Mouse (Mus musculus): ENCODE results near the gene Gmfg. TPM values are rescaled to one million over a fixed set of nuclear protein-coding genes. Genes with fewer than 3 reads are reported as not detected.

Gmfg gene
- total RNA-seq, 2 experiments from 2014 or later: 0.86 to 2.3 TPM

DNA sequence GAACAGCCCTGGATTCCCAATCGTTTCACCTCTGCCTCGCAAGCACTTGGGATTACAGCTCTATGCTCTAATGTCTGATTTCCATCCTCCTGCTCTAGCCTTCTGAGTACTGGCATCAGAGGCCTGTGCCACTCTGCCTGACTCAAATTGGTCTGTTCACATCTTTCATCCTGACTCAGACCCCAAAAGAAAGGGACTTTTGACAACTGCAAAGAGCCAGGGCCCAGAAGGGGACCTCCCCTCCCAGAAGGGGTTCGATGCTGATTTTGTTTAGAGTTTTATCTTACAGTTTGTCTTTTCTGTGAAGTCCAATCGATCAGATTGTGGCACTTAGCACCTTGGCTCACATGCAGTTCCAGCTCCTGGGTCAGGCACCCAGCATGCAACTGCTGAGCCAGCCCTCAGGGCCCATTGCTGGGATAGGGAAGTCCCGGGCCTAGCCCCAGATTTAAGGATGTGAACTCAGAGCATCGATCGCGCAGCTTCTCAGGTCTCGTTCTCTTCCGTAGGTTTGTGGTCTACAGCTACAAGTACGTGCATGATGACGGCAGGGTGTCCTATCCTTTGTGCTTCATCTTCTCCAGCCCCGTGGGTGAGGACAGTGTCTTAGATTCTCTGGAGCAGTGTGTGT, 7.2 kb downstream of the Gmfg start:
- TF ChIP-seq CTCF (conservative IDR thresholded peaks at IDR 0.05): no peak
- DNase-seq (ENCODE audit: low spot score in 2 of 2): no peak
- Histone ChIP-seq H3K4me3 (no peak overlapping the region), H3K27ac (no peak overlapping the region)

DNA sequence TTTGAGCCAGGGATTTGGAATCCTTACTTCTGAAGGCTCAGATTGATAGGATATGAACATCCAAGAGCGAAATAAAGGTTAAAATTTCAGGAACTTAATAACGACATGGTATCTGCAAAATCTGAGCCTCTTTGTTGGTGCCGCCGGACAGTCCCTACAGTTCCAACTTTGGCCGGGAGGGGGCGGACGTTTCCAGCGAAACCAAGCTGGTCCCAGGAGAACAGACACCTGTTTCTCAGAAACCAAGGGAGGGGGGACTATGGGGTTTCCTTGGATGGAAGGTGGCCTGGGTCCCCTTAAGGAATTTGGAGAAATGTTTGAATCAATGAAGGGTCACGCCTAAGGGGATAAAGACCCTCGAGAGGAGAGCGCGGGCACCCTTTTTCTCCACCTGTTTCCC, 9.2 kb downstream of the Gmfg start:
- no peak overlapping the region for H3K4me3 ChIP-seq
- no peak overlapping the region for H3K27ac ChIP-seq
- DNase-seq (ENCODE audit: low spot score in 2 of 2): peak; percentile 56 to 92
- TF ChIP-seq CTCF (conservative IDR thresholded peaks at IDR 0.05): peak; percentile 85

DNA sequence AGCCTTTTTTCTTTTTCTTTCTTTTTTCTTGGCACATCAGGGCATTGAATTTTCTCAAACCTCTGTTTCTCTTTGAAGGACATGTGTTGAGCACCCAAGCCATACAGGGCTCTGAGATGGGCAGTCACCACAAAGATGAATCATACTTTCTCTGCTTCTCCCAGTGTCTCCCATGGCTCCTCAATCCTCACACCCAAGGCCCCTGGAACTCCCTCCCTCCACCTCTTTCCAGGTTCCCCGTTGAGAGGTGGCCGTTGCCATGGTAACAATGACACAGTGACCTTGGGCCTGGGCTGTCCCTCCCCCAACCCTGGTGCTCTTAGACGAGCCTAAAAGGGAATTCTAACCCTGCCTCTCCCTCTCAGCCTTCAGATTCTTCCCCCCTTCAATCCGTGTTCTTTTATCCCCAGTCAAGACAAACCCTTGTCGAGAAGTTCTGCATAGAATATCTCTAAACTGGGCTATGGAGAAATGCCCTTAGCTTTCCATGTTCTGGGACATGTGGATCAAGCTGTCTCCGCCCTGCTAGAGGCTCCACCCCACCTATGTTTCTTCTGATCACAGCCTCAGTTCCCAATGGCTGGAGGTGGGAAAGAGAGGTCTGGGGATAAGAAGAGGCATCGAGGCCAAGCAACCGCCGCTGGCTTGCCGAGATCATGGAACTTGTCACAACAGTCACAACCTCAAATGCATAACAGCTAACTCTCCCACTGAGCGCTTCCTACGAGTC, 10.0 kb downstream of the Gmfg start:
- no peak for TF ChIP-seq CTCF (conservative IDR thresholded peaks at IDR 0.05)
- no peak for DNase-seq (ENCODE audit: low spot score in 2 of 2)
- Histone ChIP-seq H3K4me3 (no peak overlapping the region), H3K27ac (no peak overlapping the region)

DNA sequence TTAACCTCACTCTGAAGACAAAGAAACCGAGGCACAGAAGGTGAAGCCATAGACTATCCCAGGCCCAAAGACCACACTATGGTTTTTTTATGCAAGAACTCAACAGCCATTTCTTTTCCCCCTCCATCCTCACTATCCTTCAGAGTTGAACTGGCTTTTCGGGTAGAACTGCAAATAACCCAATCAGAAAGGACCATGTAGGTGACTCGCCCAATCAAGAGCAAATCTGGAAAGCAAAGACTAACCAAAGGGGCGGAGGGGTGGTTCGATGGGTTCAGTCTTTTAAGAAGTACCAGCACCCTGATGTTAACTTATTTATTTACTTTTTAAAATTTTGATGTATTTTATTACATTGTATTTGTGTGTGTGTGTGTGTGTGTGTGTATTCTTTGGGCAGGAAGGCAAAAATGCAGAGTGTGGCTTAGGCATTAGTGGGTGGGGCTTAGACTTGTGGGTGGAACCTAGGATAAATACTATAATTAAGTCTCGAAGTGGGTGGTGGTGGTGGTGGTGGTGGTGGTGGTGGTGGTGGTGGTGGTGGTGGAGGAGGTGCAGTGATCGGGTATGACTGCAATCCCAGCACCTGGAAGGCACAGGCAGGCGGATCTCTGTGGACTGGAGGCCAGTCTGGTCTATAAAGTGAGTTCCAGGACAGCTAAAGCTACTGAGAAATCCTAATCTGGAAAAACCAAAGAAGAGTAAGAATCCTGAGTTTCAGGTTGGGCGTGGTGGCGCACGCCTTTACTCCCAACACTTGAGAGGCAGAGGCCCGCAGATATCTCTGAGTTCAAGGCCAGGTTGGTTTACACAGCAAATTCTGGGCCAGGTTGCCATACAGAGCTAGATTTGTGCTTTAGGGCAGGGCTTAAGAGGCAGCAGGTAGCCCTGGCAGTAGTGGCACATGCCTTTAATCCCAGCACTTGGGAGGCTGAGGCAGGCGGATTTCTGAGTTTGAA, 10.9 kb downstream of the Gmfg start:
- H3K27ac ChIP-seq: no peak overlapping the region
- no peak overlapping the region for H3K4me3 ChIP-seq
- no peak for TF ChIP-seq CTCF (conservative IDR thresholded peaks at IDR 0.05)
- DNase-seq (ENCODE audit: low spot score in 2 of 2): no peak

DNA sequence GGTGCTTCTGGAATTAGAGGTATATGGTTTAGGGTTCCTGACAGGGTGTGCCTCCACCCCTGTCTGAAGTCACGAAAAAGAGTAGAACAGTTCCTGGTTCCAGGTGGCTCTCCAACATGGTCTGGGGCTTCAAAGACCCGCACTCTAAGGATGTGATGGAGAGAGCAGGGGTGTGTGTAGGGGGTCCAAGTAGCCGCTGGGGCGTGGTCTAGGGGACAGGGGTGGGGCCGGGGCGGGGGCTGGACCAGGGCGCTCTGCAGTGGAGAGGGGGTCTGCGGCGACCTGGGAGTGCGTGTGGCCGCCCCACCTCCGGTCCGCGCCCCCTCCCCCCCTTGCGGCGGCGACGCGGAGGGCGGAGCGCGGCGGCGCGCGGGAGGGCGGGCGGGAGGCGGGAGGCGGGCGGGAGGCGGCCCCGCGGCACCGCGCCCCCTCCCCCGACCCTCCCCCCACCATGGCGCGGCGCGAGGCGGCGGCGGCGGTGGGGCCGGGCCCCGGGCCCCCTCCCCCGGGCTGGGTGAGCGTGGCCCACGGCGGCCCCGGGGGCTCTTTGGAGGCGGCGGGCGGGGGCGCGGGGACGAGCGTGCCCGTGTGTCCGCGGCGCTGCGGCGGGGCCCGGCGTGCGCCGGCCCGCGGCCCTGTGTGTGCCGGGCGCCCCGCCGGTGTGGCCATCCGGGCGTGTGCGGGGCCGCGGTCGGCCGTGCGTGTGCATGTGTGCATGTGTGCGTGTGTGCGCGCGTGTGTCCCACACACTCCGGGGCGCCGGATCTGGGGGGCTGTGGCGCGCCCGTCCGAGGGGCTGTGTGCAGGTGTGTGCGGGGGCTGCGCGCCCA, 14.5 kb downstream of the Gmfg start, which contains the start of gene Lrfn1:
Lrfn1 (plus strand) TSS at position 450 of the 830 bp plus-strand sequence.
- no peak for DNase-seq (ENCODE audit: low spot score in 2 of 2)
- Histone ChIP-seq H3K27ac (peak within 1 kb of the TSS; percentile 86), H3K4me3 (peak within 1 kb of the TSS; percentile 73)
- no peak for TF ChIP-seq CTCF (conservative IDR thresholded peaks at IDR 0.05)

DNA sequence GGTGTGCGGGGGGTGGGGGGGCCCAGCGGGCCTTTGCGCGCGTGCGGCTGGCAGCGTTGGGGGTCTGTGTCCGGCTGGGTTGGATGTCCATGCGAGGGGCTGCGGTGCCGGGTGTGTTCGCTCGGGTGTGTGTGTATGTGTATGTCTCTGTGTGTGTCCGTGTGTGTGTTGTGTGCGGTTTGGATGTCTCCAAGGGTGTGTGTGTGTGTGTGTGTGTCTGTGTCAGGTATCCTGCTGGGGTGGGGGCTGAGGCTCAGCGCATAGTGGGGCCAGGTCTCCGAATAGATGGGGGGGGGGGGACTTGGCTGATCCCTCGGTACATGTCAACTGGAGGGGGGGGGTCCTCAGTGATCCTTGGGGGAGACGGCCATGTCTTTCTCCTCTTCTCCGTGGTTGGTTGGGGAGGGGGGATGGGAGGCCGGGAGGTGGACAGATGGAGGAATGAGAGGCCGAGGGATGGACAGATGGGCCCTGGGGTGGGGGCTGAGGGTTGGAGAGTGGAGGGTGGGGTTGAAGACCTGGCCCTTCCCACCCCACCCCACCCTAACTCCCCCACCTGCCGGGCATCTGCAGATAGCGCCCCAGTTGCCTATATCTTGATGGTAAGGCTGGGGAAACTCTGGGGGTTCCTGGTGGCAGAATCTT, 15.2 kb downstream of the Gmfg start:
- peak overlapping the region; percentile 86 for H3K27ac ChIP-seq
- no peak for DNase-seq (ENCODE audit: low spot score in 2 of 2)
- TF ChIP-seq CTCF (conservative IDR thresholded peaks at IDR 0.05): no peak
- H3K4me3 ChIP-seq: peak overlapping the region; percentile 73

DNA sequence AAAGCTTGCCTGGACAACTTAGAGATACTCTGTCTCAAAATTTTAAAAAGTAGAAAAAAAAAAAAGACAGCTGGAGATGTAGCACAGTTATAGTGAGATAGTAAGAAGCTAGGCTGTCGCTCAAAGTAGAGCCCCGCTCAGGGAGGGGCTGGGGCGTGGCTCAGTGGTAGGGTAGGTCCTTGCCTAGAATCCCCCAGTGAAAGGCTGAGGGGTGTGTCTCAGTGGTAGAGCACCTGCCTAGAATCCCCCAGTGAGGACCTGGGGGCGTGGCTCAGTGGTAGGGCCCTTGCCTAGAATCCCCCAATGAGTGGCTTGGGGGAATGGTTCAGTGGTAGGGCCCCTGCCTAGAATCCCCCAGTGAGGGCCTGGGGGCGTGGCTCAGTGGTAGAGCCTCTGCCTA, 23.1 kb downstream of the Gmfg start:
- Histone ChIP-seq H3K27ac (no peak overlapping the region), H3K4me3 (no peak overlapping the region)
- no peak for TF ChIP-seq CTCF (conservative IDR thresholded peaks at IDR 0.05)
- no peak for DNase-seq (ENCODE audit: low spot score in 2 of 2)

DNA sequence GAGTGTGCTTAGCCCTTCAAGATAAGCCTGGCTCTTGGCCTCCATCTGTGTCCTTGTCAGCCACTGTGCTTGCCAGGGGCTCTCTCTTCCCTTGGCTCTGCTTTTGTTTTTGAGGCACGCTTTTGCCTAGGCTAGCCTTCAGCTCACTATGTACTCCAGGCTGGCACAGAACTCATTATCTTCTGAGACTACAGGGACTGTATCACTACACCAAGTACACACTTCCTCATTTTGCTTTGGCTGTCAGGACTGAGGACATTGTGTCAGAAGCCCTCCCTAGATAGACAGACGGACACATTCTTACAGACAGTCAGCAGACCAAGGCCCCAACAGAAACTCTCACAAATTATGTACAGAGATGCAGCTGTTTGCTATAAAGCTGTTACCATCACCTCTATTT, 25.5 kb downstream of the Gmfg start:
- DNase-seq (ENCODE audit: low spot score in 2 of 2): no peak
- H3K4me3 ChIP-seq: no peak overlapping the region
- no peak for TF ChIP-seq CTCF (conservative IDR thresholded peaks at IDR 0.05)
- H3K27ac ChIP-seq: no peak overlapping the region

DNA sequence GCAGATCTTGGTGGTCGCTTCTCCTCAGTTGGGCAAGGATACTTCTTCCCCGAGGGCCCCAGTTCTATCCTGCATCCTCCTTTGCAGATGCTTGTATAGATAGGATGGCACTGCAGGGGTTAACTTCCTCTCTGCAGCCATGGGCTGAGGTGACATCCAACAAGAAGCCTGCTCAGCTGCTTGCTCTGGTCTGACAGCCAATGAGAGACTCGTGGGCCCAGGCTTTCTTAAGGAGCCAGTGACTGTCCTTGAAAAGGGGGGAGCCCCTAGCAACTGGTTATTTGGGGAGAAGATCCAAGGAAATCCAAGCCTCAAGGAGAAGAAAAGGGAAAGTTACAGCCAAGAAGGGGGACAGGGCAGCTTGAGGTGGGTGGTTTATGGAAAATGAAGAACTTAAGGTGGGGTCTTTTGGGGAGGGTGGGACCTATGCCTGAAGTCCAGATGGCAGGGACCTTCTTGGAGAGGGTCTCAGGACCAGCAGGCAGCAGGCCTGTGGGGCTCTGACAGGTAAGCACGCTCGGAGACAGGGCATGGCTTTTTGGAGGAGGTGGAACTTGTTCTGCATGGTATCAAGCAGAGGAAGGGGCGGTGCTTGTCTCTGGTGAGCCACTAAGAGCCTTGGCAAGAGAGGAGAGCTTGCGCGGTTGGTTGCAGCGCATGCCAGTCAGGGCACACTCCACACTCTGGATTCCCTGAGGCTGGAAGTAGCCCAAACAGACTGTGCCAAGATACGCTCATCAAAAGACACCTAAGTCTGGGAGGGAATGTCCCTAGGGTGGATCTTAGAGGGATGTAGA, 27.4 kb downstream of the Gmfg start:
- no peak for TF ChIP-seq CTCF (conservative IDR thresholded peaks at IDR 0.05)
- peak; percentile 84 to 92 for DNase-seq (ENCODE audit: low spot score in 2 of 2)
- peak overlapping the region; percentile 52 for H3K4me3 ChIP-seq
- peak overlapping the region; percentile 90 for H3K27ac ChIP-seq

DNA sequence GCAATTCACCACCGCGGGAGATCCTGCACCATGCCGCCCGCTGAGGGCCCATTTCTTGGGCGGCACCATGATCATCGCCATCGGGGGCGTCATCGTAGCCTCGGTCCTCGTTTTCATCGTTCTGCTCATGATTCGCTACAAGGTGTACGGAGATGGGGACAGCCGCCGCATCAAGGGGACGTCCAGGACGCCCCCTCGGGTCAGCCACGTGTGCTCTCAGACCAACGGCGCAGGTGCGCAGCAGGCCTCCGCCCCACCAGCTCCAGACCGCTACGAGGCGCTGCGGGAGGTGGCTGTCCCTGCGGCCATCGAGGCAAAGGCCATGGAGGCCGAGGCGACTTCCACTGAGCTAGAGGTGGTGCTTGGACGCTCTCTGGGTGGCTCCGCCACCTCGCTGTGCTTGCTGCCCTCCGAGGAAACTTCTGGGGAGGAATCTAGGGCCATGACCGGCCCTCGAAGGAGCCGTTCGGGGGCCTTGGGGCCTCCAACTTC, 29.5 kb downstream of the Gmfg start:
- no peak for TF ChIP-seq CTCF (conservative IDR thresholded peaks at IDR 0.05)
- no peak for DNase-seq (ENCODE audit: low spot score in 2 of 2)
- Histone ChIP-seq H3K27ac (no peak overlapping the region), H3K4me3 (no peak overlapping the region; the same call in 1 of the 2 replicates)

DNA sequence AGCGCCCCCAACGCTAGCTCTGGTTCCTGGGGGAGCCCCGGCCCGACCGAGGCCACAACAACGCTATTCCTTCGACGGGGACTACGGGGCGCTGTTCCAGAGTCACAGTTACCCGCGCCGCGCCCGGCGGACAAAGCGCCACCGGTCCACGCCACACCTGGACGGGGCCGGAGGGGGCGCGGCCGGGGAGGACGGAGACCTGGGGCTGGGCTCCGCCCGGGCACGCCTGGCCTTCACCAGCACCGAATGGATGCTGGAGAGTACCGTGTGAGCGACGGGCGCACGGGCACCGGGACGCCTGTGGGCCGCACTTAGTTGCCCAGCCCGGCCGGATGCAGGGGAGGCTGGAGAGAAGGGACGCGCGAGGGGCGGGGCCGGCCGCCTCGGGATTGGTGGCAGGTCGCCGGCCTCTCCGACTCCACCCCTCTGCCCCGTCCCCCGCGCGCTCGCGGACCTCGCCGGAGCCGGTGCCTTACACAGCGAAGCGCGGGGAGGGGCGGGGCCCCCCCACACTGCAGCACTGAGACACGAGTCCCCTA, 30.0 kb downstream of the Gmfg start:
- no peak overlapping the region for H3K27ac ChIP-seq
- H3K4me3 ChIP-seq: peak overlapping the region; percentile 40
- no peak; the same call in 1 of the 2 replicates for TF ChIP-seq CTCF (conservative IDR thresholded peaks at IDR 0.05)
- no peak for DNase-seq (ENCODE audit: low spot score in 2 of 2)

All from layer of hippocampus, adult 2 months (tissue).